Mouse (Mus musculus) adipocyte (in vitro differentiated cells): ENCODE results near the gene Cela3b.
A peak's percentile ranks its signal among the peaks of the same experiment; 100 is the strongest.

Experiments
- DNase-seq: peaks from one replicate; pipeline ENCODE4 v3.0.0-alpha.2; 2016; ENCODE audit warnings: low spot score

Gene Cela3b

DNA sequence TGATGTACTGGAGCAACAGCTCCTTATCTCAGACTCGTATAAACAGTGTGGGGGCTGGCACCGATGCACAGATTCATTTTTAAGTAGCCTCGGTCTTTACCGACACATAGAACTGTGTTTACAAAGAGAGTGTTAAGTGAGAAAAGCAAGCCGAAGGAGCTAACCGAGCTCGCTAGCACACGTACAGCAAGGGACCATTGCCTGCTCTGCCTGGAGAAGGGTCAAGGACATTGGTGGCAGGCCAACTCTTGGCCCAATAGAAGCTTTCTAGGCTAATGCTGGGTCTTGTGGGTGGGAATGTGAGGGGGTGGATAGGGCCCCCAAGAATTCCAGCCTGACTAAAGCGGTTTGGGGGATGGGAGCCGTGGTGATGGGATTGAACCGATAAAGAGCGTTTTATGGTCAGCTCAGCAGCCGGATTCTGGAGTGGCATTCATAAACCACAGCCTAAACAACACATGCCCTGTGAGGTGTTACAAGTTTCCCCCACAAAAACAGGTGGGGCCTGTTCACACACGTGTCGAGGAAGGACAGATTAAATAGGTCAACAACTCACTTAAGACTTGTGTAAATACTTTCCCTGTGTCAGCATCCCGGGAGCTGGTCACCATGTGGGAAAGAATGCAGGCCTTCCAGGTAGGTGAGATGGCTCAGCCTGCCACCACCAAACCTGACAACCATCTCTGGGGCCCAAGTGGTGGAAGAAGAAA lies 31.8 kb upstream of the Cela3b start:
- no peak for DNase-seq

DNA sequence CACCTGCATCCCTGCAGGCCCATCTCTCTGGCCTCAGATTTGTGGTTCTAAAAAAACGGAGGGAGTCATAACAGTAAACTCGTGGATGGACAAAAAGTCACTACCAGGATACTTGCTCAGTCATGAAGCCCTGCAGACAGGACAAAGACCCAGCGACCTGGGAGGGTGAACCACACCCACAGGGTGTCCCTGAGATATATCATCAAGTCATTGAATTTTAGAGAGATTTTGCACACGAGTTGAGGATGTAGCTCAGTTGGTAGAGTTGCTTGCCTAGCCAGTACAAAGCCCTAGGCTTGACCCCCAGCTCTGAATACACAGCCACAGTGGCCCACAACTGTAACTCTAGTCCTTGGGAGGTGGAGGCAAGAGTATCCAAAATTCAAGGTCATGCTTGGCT lies 30.9 kb upstream of the Cela3b start:
- no peak for DNase-seq

GRCm38 (mm10) chr4:137460676-137461075 lies 30.3 kb upstream of the Cela3b start:
- DNase-seq: no peak

- DNase-seq: no peak
Measured at GRCm38 (mm10) chr4:137458861-137459260, 28.5 kb upstream of the Cela3b start.

- DNase-seq: no peak
Measured at GRCm38 (mm10) chr4:137458310-137458709, 28.0 kb upstream of the Cela3b start.

DNA sequence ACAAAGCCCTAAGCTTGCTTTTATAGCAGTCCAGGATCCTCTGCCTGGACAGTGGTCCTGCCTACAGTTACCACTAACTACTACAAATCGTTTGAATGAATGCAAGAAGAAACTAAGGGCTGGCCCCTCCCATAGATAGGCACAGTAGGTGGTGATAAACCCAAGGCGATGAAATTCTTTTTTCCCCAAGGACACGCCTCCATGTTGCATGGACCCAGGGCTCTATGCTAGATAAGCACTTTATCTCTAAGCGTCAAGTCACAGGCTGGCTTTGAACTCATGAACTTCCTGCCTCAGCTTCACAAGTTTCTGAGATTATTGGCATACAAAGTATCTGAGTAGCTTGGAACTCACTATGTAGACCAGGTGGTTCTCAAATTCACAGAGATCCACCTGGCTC lies 27.0 kb upstream of the Cela3b start:
- no peak for DNase-seq

DNA sequence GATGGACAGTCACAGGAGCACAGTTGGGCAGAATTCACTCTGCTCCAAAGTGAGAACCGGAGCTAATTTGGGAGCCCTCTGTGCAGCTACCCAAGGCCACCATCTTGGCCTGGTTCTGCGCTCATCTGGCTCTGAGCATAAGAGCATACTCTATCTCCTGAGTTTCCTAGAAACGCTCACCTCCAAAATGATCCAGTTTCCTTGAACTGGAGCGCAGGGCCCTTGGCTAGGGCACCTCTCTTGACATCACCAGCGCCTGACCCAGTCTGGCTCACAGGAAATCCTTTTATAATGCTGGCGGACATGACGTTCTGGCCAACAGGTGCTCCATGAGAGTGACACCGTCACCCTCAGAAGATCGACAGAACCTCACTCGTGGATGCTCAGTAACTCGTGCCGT lies 26.2 kb upstream of the Cela3b start:
- DNase-seq: no peak

GRCm38 (mm10) chr4:137454582-137454981 lies 24.2 kb upstream of the Cela3b start:
- DNase-seq: no peak

GRCm38 (mm10) chr4:137453234-137453767 lies 23.0 kb upstream of the Cela3b start, which contains the start of gene 1700013G24Rik:
1700013G24Rik (plus strand) TSS chr4:137453284.
- no peak for DNase-seq

GRCm38 (mm10) chr4:137452190-137452589 lies 21.9 kb upstream of the Cela3b start:
- DNase-seq: no peak

GRCm38 (mm10) chr4:137449715-137450114 lies 19.4 kb upstream of the Cela3b start:
- peak; percentile 89 for DNase-seq

- DNase-seq: peak; percentile 45
Measured at GRCm38 (mm10) chr4:137449132-137449531, 18.8 kb upstream of the Cela3b start.

DNA sequence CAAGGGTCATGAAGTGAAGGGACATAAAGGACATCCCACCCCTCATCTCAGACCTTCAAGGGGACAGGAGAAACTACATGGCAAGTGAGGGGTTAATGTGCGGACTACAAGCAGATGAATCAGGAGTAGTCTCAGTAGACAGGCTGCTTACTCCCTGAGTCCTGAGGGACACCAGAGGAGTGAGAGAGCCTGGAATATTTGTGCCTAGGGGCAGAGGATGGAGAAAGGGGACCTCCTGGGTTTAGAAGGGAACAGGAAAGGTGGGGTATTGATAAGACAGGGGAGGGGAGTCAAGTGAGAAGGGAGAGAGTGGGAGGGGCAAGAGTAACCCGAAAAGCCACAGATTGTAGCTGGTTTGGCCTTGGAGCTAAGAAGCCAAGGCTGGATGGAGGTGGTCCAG lies 18.3 kb upstream of the Cela3b start:
- DNase-seq: no peak

DNA sequence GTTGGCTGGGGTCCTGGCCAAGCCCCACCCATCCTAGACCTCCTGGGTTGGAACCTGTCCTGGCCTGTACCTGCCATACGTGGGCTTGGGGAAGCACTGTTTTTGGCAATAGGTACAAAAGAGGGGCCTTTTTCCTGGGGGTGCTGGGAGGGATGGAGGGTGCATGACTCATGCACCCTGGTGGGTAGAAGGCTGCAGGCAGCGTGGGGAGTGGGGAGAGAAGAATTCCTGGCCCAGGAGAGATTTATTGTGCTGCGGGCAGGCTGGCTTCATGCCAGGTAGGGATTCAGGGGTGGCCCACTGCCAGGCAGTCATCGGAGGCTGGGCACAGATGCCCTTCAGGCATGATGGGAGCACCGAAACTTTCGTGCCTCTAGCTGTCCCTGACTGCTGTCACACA lies 17.9 kb upstream of the Cela3b start:
- peak; percentile 76 for DNase-seq

DNA sequence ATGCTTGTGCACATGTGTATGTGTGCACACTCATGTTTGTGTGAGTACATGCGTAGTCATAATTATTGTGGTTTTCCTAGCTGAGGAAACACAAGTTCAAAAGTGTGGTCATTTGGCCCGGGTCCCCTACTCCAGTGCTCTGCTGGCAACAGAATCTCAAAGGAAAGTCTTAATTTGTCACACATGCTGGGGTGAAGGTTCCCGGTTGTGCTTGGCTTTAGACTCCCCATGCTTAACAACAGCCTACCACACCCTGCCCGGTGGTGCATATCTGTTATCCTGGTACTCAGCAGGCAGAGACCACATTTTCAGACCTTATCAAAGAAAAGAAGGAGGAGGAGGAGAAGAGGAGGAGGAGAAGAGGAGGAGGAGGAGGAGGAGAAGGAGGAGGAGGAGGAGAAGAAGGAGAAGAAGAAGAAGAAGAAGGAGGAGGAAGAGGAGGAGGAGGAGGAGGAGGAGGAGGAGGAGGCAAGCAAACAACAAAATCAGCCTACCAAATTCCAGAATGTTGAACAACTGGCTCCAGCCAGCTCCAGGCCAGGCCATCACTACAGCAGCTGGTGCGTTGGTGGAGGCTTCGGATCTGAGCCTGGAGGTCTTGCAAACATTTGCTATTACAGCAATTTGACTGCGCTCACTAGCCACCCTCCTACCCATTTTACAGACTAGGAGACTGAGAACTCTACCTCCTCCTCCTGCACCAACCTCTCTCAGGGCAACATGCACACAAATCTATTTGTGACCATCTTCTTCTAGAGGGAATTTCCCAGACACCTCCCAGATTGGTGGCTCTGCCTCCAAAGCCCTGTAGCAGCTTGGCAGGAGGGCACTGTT lies 17.2 kb upstream of the Cela3b start:
- peak; percentile 87 for DNase-seq

- no peak for DNase-seq
Measured at GRCm38 (mm10) chr4:137445881-137446280, 15.5 kb upstream of the Cela3b start.

DNA sequence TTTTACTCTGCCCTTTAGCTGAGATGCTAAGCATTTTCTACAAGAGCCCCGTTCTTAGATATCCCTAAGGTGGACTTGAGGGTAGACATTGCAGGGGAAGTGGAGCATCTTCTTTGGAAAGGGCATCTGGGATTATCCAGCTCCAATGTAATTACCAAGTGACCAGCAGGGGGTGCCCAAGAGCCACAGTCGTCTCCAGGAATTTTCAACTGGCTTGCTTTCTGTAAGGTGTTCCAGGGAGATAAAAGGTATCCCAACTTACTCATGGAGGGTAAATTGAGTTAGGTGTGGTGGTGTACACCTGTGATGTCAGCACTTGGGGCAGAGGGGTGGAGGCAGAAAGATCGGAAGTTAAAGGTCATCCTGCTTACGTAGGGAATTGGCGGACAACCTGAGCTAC lies 13.3 kb upstream of the Cela3b start:
- DNase-seq: peak; percentile 81

DNA sequence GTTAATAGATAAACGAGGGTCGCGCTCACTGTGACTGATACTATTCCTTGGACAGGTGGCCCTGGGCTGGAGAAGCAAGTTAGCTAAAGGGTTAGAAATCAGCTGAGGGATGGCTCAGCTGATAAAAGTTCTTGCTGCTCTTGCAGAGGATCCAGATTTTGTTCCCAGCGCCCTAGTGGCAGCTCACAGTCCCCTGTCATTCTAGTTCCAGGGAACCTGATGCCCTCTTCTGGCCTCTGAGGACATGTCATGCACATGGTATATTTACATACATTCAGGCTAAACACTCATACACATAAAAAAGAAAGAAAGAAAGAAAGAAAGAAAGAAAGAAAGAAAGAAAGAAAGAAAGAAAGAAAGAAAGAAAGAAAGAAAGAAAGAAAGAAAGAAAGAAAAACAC lies 11.0 kb upstream of the Cela3b start:
- DNase-seq: no peak

- no peak for DNase-seq
Measured at GRCm38 (mm10) chr4:137438842-137439241, 8.5 kb upstream of the Cela3b start.

DNA sequence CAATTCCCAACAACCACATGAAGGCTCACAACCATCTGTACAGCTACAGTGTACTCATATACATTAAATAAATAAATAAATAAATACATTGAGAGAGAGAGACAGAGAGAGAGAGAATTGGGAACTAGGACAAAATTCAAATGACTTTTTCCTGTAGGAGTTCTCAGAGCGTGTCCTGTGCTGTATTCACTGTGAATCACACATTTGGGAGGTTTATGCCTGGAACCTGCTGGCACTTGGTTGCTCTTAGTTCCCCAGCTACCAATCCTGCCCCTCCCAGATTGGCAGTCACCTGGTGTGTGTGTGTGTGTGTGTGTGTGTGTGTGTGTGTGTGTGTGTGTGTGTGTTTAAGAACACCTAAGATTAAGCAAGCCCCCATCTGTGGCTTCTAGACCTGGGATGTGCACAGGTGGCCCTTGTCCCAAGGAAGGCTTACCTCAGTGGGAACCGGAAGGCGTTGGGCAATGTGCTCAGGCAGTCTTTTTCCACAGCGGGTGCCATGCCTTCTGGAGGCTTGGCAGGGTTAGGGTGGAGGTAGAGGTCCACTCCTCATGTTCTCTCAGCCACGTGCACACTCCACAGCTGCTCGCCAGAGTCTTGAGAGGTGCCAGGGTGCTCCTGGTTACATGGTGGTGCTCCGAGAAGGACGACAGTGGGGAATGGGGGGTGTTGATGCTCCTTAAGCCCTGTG lies 6.8 kb upstream of the Cela3b start:
- DNase-seq: no peak

GRCm38 (mm10) chr4:137432700-137433550 lies 2.6 kb upstream of the Cela3b start:
- peak; percentile 81 for DNase-seq
